Mouse (Mus musculus): ENCODE measurements around the gene Prokr1. TPM values are rescaled to one million over a fixed set of nuclear protein-coding genes. Genes with fewer than 3 reads are reported as not detected.

Prokr1 gene
- total RNA-seq (2023) = 0.15 to 2.2 TPM (median 0.35 TPM) in 4 replicates

GRCm38 (mm10) chr6:87590394-87591281, at the start of gene Prokr1:
Gene Prokr1, minus strand, starts transcription at chr6:87590743.

DNA sequence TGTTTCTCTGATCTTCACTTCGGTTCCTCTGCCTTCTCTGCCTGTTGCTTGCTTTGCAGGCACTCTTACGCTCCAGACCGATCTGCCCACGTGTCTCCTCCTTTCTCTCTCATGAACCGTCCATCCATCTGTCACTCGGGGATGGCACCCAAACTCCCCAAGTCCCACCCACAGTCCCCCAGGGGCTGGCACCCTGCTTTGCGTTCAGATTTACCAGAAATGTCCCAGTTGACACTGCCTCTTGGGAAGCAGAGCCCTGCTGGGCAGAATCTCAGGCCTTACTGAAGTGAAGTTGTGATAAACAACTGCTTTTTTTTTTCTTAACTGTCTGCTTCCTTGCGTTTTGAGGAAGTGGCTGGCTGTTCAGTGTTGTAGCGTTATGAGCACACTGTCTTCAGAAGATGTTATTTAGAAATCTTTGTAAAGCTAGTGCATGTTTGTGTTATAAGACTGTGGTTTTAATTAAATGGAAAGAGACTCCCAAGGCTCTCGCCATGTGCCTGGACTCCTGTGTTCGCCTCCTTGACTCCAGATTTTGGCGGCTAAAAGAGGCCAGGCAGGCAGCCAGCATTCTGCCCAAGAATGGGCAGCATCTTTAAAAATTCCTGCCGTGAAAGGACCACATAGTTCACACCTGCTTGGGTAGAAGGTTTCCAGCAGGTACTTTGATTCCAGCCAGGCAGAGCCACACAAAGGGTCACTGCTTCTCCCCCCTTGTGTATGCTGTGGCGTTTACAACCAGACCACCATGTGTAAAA, 57.4 kb downstream of the Prokr1 start, which contains the start of gene Arhgap25:
Gene Arhgap25, minus strand, starts transcription at position 307 of the 758 bp plus-strand sequence.

Other genes starting within 250 kb of the Prokr1 start
- not detected in 4 replicates for gene Gkn1, start 239.8 kb downstream of the Prokr1 start, total RNA-seq (2023)
- gene Gkn2, start 217.4 kb downstream of the Prokr1 start, total RNA-seq (2023) = not detected in 4 replicates
- gene Gkn3, start 201.8 kb downstream of the Prokr1 start, total RNA-seq (2023) = not detected in 4 replicates
- gene Bmp10, start 161.7 kb downstream of the Prokr1 start, total RNA-seq (2023) = not detected in 4 replicates
- gene Arhgap25, start 57.5 kb downstream of the Prokr1 start, total RNA-seq (2023) = 145 to 151 TPM (median 146 TPM) in 4 replicates
- gene Aplf, start 81.5 kb upstream of the Prokr1 start, total RNA-seq (2023) = 3.9 to 4.8 TPM (median 4.4 TPM) in 4 replicates
- not detected in 4 replicates for gene Efcc1, start 140.1 kb upstream of the Prokr1 start, total RNA-seq (2023)
- 1.1 TPM in 1 of 4 replicates, not detected in the others for gene Gp9, start 187.3 kb upstream of the Prokr1 start, total RNA-seq (2023)
- 51.0 to 63.3 TPM (median 55.0 TPM) in 4 replicates for gene Rab43, start 221.4 kb upstream of the Prokr1 start, total RNA-seq (2023)
- 4.5 to 12.0 TPM (median 5.3 TPM) in 4 replicates for gene Gm45140, start 245.1 kb upstream of the Prokr1 start, total RNA-seq (2023)
- gene Isy1, start 248.1 kb upstream of the Prokr1 start, total RNA-seq (2023) = 96.1 to 127 TPM (median 110 TPM) in 4 replicates